Mouse (Mus musculus): ENCODE data around the gene Ulk4.

- TF ChIP-seq CTCF (IDR thresholded peaks at IDR 0.05; ENCODE audit: extremely low read depth, insufficient read depth, low read length), result no peak
- no peak for TF ChIP-seq POLR2A (IDR thresholded peaks at IDR 0.05; ENCODE audit: extremely low read depth, insufficient read depth, low read length)
Measured at GRCm38 (mm10) chr9:121286325-121286901, 9.4 kb upstream of the Ulk4 start.
